Mouse (Mus musculus) spleen, postnatal 0 days (tissue): ENCODE measurements around the gene Sdcbp2. TPM values are rescaled to one million over a fixed set of nuclear protein-coding genes. Genes with fewer than 3 reads are reported as not detected.

Experiments used
- polyA plus RNA-seq: library from polyadenylated mRNA; unstranded; fragments of >200 nt; fragmentation: Nextera tagmentation; extraction: Ambion mirVana; gene quantifications from 2 replicates; pipeline ENCODE4 v1.2.1, GENCODE M21; 2015

The Sdcbp2 gene
- polyA plus RNA-seq = 0.27 and 0.42 TPM in 2 replicates

DNA sequence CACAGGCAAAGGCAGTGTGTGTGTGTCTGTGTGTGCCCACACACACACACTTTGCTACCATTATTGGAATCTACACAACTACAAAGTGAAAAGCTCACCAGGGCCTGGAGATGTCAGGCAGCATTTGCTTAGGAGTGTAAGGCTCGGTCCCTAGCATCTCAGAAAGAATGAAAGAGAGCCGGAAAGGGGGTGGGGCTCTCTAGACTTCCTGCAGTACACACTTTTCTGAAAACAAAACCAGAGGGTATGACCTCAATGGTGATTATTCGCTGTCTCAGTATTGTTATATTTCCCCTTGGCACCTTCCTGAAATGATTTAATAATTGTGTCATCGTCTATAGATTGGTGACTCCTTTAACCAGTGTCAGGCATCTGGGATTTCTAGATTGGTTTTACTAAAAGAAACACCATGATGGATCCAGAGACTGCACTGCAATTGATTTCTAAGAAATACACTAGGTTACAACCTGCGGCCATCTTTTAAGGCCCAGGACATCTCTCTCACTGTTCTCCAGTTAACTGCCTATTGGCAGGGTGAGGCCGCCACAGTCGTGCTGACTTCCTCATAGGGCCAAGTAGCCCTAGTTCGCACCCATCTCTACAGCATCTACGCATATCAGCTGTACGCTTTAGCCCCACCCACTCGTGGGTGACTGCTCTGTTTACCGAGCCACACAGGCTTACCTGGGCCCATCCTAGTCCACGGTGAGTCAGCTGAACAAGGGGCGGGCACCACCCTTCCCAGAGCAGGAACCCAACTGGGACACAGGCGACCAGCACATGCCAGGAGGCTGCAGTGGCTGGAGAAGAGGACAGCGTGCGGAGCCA, at the start of gene Sdcbp2:
Gene Sdcbp2, plus strand, starts transcription at position 750 of the 828 bp plus-strand sequence.

DNA sequence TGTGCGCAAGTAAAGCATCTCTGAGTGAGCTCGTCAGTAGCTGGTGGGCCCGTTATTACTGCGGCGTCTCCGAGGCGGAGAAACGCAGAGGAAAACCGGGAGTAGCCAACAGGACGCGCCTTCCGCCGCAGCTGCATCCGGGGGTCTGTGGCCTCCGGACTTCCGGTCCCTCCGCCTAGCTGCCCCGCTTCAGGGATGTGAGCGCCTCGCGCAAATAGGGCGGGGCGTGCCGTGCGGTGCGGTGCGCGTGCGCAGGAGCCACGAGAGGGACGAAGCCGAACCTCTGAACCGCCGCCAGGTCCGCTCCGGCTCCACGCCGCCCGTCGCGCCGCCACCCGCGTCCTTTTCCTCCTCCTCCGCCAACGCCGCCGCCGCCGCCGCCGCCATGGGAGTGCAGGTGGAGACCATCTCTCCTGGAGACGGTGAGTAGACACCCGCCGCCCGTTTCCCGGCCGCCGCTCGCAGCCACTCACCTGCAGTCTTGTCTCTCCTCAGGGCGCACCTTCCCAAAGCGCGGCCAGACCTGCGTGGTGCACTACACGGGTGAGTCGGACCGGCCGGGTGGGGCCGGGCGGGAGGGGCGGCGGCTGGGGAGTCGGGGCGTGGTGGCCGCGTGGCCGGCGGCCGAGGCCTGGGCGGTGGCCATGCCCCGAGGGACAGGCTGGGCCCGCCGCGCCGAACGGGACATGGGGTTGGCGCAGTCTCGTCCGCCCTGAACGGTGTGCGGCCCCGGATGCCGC, 29.9 kb upstream of the Sdcbp2 start, which contains the start of gene Fkbp1a:
Gene Fkbp1a, plus strand, starts transcription at position 161 of the 740 bp plus-strand sequence.

DNA sequence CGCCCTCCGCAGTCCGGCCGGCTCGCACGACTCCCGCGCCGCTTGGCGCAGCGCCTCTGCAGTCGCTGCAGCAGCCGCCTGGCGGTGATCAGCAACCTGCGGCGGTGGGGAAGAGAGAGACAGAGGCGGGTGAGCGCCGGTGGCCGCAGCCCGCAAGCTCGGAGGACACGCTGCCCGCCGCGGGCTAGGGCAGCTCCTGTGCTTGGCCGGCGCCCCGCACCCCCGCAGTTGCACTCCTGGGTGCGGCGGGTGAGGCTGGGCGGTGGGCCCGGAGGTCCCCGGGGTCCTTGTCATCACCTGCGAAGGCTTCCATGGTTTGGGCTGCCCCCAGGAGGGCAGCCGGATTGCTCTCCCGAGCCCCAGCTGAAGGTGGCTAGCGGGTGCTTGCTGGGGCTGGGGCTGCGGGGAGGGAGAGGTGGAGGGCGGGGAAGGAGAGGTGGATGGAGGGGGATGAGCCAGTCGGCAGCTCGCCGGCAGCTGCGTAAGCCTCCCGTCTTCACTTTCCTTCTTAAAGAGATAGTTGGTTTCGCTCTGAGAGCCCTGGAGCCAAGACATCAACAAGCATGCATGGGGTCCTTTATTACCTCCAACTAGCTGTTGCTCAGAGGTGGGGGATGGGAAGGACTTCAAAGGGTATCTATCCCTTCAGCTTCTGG, 59.9 kb downstream of the Sdcbp2 start, which contains the start of gene Snph:
Gene Snph, minus strand, starts transcription at position 435 of the 656 bp plus-strand sequence.

Other genes starting within 250 kb of the Sdcbp2 start
- gene 4921509C19Rik, start 96.5 kb upstream of the Sdcbp2 start, polyA plus RNA-seq = not detected in 2 replicates
- 86.9 and 91.1 TPM in 2 replicates for gene Nsfl1c, start 78.4 kb upstream of the Sdcbp2 start, polyA plus RNA-seq
- 154 and 171 TPM in 2 replicates for gene Fkbp1a, start 30.1 kb upstream of the Sdcbp2 start, polyA plus RNA-seq
- gene Snph, start 60.0 kb downstream of the Sdcbp2 start, polyA plus RNA-seq = 0.04 and 0.10 TPM in 2 replicates
- not detected in 2 replicates for gene Rad21l, start 95.9 kb downstream of the Sdcbp2 start, polyA plus RNA-seq
- 0.29 TPM in 1 of 2 replicates, not detected in the other for gene Tmem74b, start 129.4 kb downstream of the Sdcbp2 start, polyA plus RNA-seq
- gene Psmf1, start 171.6 kb downstream of the Sdcbp2 start, polyA plus RNA-seq = 70.2 and 80.5 TPM in 2 replicates